Mouse (Mus musculus): ENCODE results near the gene Grb7. TPM values are rescaled to one million over a fixed set of nuclear protein-coding genes. Genes with fewer than 3 reads are reported as not detected.

Gene Grb7
- total RNA-seq, 2 experiments from 2014 or later = 2.2 to 2.3 TPM

GRCm38 (mm10) chr11:98495176-98495719 is 49.1 kb downstream of the Grb7 start:
- DNase-seq = no peak
- intact Hi-C loops (cut with DNase I) = no loop called here

GRCm38 (mm10) chr11:98497388-98498288 is 51.4 kb downstream of the Grb7 start:
- intact Hi-C loops (cut with DNase I) = no loop called here

GRCm38 (mm10) chr11:98504926-98505325 is 58.7 kb downstream of the Grb7 start:
- no peak for DNase-seq
- intact Hi-C loops (cut with DNase I) = no loop called here

More at GRCm38 (mm10) chr11:98497388-98498288, 51.4 kb downstream of the Grb7 start:
- DNase-seq = no peak

Other genes starting within 250 kb of the Grb7 start
- gene Cdk12, start 243.3 kb upstream of the Grb7 start, total RNA-seq (2021) = 10 to 100 TPM; 38.9 to 39.1 TPM
- gene Neurod2, start 116.7 kb upstream of the Grb7 start, total RNA-seq (2021) = 100 to 1,000 TPM; 125 to 133 TPM
- 10 to 100 TPM; 52.3 to 53.4 TPM for gene Ppp1r1b, start 98.0 kb upstream of the Grb7 start, total RNA-seq (2021)
- gene Stard3, start 88.0 kb upstream of the Grb7 start, total RNA-seq (2021) = 10 to 100 TPM; 21.3 to 26.0 TPM
- under 1 TPM; 0.56 to 0.64 TPM for gene Tcap, start 62.6 kb upstream of the Grb7 start, total RNA-seq (2021)
- gene Pnmt, start 59.9 kb upstream of the Grb7 start, total RNA-seq (2021) = 1 to 10 TPM in 1 of 2 experiments, not detected in 1; 1.0 TPM
- gene Pgap3, start 45.9 kb upstream of the Grb7 start, total RNA-seq (2021) = 1 to 10 TPM; 7.6 to 9.2 TPM
- 1 to 10 TPM; 3.9 to 4.1 TPM for gene Erbb2, start 33.9 kb upstream of the Grb7 start, total RNA-seq (2021)
- gene Mien1, start 7.4 kb upstream of the Grb7 start, total RNA-seq (2021) = 100 to 1,000 TPM; 111 to 118 TPM
- under 1 TPM; 0.38 to 0.46 TPM for gene Ikzf3, start 99.6 kb downstream of the Grb7 start, total RNA-seq (2021)
- gene Zpbp2, start 104.7 kb downstream of the Grb7 start, total RNA-seq (2021) = not detected
- gene Ormdl3, start 141.0 kb downstream of the Grb7 start, total RNA-seq (2021) = 10 to 100 TPM; 60.7 to 64.9 TPM
- gene Lrrc3c, start 151.9 kb downstream of the Grb7 start, total RNA-seq (2021) = not detected
- gene Gm12355, start 179.3 kb downstream of the Grb7 start, total RNA-seq (2021) = 10 to 100 TPM; 24.2 to 26.4 TPM
- not detected for gene Gsdma3, start 180.0 kb downstream of the Grb7 start, total RNA-seq (2021)
- gene Gsdma2, start 200.4 kb downstream of the Grb7 start, total RNA-seq (2021) = not detected
- gene Gsdma, start 218.0 kb downstream of the Grb7 start, total RNA-seq (2021) = not detected
- gene Psmd3, start 236.2 kb downstream of the Grb7 start, total RNA-seq (2021) = 100 to 1,000 TPM; 131 to 145 TPM

Measured in left cerebral cortex, postnatal 4 days (tissue).